Comparison of ENCODE assay signal across 24 mouse cellular contexts in the genomic region with DNA sequence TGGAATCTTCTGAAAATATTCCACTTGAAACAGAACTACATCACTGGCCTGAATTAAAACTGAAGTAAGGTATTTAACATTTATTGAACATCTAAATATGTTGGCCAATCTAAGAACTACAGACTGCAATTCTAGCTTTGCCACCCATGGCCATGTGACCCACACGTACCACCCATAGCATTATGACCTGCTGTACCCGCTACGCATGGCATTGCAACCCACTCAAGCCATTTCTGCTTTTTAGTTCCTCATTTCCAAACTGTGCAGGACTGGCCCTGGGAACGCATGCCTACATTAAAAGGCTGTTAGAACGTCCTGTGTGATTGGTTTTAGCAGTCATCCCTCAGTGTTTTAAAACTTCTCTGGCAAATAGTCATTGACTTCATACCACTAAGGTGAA. TPM values are rescaled to one million over a fixed set of nuclear protein-coding genes. Genes with fewer than 3 reads are reported as not detected.
DNase-seq lines count a peak whose midpoint lies in the region; ATAC-seq and TF ChIP-seq lines count a peak whose summit lies in the region.
"Had no signal": no experiment of that assay in that cellular context is flagged by ENCODE, and none has a peak within 500 bp of the region (broad histone marks: within the 10 kb centered on the region; RNA-seq: fewer than 3 reads in every experiment).

No protein-coding gene starts in this region.

- H3K4me1 ChIP-seq in liver, adult 2 months (ENCODE audit: control insufficient read depth, insufficient read depth, low read length) = no peaks in the 10 kb centered on the region
- H3K4me1 ChIP-seq in liver, embryonic 11.5 days (replicated peaks; ENCODE audit: control insufficient read depth, insufficient read depth, low read length) = no peaks in the 10 kb centered on the region
- H3K4me1 ChIP-seq in bone marrow macrophage, adult 2 months (ENCODE audit: control insufficient read depth, insufficient read depth, low read length) = peaks cover 14% of the 10 kb centered on the region
- no peaks in the 10 kb centered on the region for H3K4me1 ChIP-seq in midbrain, embryonic 15.5 days
- H3K4me1 ChIP-seq: heart, embryonic 15.5 days; hindbrain, embryonic 12.5 days; limb, embryonic 13.5 days; midbrain, embryonic 12.5 days had no signal

- no peak overlapping the region for H3K4me2 ChIP-seq in liver, embryonic 11.5 days
- H3K4me2 ChIP-seq in midbrain, embryonic 15.5 days = no peak overlapping the region
- H3K4me2 ChIP-seq: heart, embryonic 15.5 days; hindbrain, embryonic 12.5 days; limb, embryonic 13.5 days; midbrain, embryonic 12.5 days had no signal

- TF ChIP-seq CTCF in liver, adult 2 months (IDR thresholded peaks at IDR 0.05; ENCODE audit: low read depth, low read length) = no peak
- no peak for TF ChIP-seq CTCF in bone marrow macrophage, adult 2 months (IDR thresholded peaks at IDR 0.05; ENCODE audit: low read depth, low read length)

- H3K36me3 ChIP-seq in liver, adult 2 months (ENCODE audit: control insufficient read depth, insufficient read depth, low read length) = no peaks in the 10 kb centered on the region
- H3K36me3 ChIP-seq in liver, embryonic 11.5 days (ENCODE audit: control insufficient read depth, insufficient read depth, low read length) = peaks cover 27% of the 10 kb centered on the region; the same call in 1 of the 2 replicates
- peaks cover 61% of the 10 kb centered on the region for H3K36me3 ChIP-seq in midbrain, embryonic 15.5 days (replicated peaks)

- H3K4me3 ChIP-seq in liver, adult 2 months (ENCODE audit: insufficient read depth, low read depth, low read length) = no peak overlapping the region
- H3K4me3 ChIP-seq in liver, embryonic 11.5 days (ENCODE audit: low read depth, low read length) = no peak overlapping the region
- H3K4me3 ChIP-seq in bone marrow macrophage, adult 2 months (ENCODE audit: insufficient read depth, low read length) = no peak overlapping the region
- H3K4me3 ChIP-seq in midbrain, embryonic 15.5 days = no peak overlapping the region
- H3K4me3 ChIP-seq: erythroblast, embryonic 14.5 days; heart, embryonic 15.5 days; hindbrain, embryonic 12.5 days; limb, embryonic 13.5 days; midbrain, embryonic 12.5 days had no signal

- no peaks in the 10 kb centered on the region for H3K9me3 ChIP-seq in liver, embryonic 11.5 days (ENCODE audit: control insufficient read depth, low read length)
- no peaks in the 10 kb centered on the region for H3K9me3 ChIP-seq in midbrain, embryonic 15.5 days
- H3K9me3 ChIP-seq: heart, embryonic 15.5 days; hindbrain, embryonic 12.5 days; limb, embryonic 13.5 days; midbrain, embryonic 12.5 days had no signal

- no peaks in the 10 kb centered on the region for H3K79me2 ChIP-seq in liver, adult 2 months (ENCODE audit: control insufficient read depth, insufficient read depth, low read length)

- 91% methylated on average over 5 of the region's 5 CpGs for WGBS in liver, adult 2 months
- WGBS in liver, embryonic 11.5 days = 81% methylated on average over 5 of the region's 5 CpGs
- WGBS in midbrain, embryonic 15.5 days = 97% methylated on average over 5 of the region's 5 CpGs

- H3K9ac ChIP-seq in liver, adult 2 months (ENCODE audit: low read depth, low read length) = no peak overlapping the region
- no peak overlapping the region for H3K9ac ChIP-seq in liver, embryonic 11.5 days (ENCODE audit: low read depth, low read length)
- no peak overlapping the region for H3K9ac ChIP-seq in midbrain, embryonic 15.5 days
- H3K9ac ChIP-seq: heart, embryonic 15.5 days; hindbrain, embryonic 12.5 days; limb, embryonic 13.5 days; midbrain, embryonic 12.5 days had no signal

- no peak for ATAC-seq in liver, embryonic 11.5 days (replicated peaks; ENCODE audit: low FRiP score)
- peak; percentile 90 for ATAC-seq in megakaryocyte progenitor cell, adult 5-6 weeks (replicated peaks; ENCODE audit: poor library complexity)
- ATAC-seq in midbrain, embryonic 15.5 days (replicated peaks) = no peak
- ATAC-seq: forebrain, embryonic 16.5 days; inflammation-experienced regulatory T-cells, adult 6 months had no signal

- H3K27me3 ChIP-seq in liver, adult 2 months (ENCODE audit: control insufficient read depth, insufficient read depth, low read length) = no peaks in the 10 kb centered on the region
- no peaks in the 10 kb centered on the region for H3K27me3 ChIP-seq in liver, embryonic 11.5 days (replicated peaks; ENCODE audit: control insufficient read depth, insufficient read depth, low read length)
- H3K27me3 ChIP-seq in midbrain, embryonic 15.5 days (replicated peaks) = no peaks in the 10 kb centered on the region
- H3K27me3 ChIP-seq: heart, embryonic 15.5 days; hindbrain, embryonic 12.5 days; limb, embryonic 13.5 days; midbrain, embryonic 12.5 days had no signal

- H3K27ac ChIP-seq in liver, adult 2 months (replicated peaks; ENCODE audit: insufficient read depth, low read depth, low read length) = no peak overlapping the region
- H3K27ac ChIP-seq in liver, embryonic 11.5 days (ENCODE audit: low read depth, low read length) = no peak overlapping the region
- peak overlapping the region; percentile 60 for H3K27ac ChIP-seq in bone marrow macrophage, adult 2 months (ENCODE audit: insufficient read depth, low read depth, low read length)
- no peak overlapping the region for H3K27ac ChIP-seq in midbrain, embryonic 15.5 days
- H3K27ac ChIP-seq: heart, embryonic 15.5 days; hindbrain, embryonic 12.5 days; limb, embryonic 13.5 days; midbrain, embryonic 12.5 days had no signal

- no peak for TF ChIP-seq POLR2A in liver, adult 2 months (IDR thresholded peaks at IDR 0.05; ENCODE audit: extremely low read depth, insufficient read depth, low read length)
- no peak for TF ChIP-seq POLR2A in bone marrow macrophage, adult 2 months (IDR thresholded peaks at IDR 0.05; ENCODE audit: borderline replicate concordance, low read depth, low read length)

- peak; percentile 16 for DNase-seq in liver, adult 2 months (ENCODE audit: extremely low read depth, low read depth, low spot score)
- no peak for DNase-seq in liver, embryonic 11.5 days (ENCODE audit: low spot score)
- peak; percentile 47 for DNase-seq in 416B (ENCODE audit: low read depth)
- no peak for DNase-seq in cerebellum, postnatal 14 days
- DNase-seq: adrenal gland, postnatal 36 days; cerebellum, postnatal 25 days; kidney, adult 8-10 months; kidney, postnatal 25 days; spleen, adult 18-20 months; thymus, postnatal 36 days had no signal

RNA-seq across cellular contexts. Expression of a gene that starts 32.6 kb away (rescaled TPM):
- 0.13 TPM in 1 of 2 replicates, not detected in the other for total RNA-seq in liver, adult 2 months (2014; rRNA removed)
- 0.07 TPM in 1 of 2 replicates, not detected in the other for polyA plus RNA-seq in liver, adult 2 months (2012; rRNA removed)
- polyA plus RNA-seq in liver, embryonic 11.5 days (2014; fragmentation: Nextera tagmentation; extraction: Ambion mirVana) = not detected in 2 replicates
- polyA plus RNA-seq in bone marrow macrophage, adult 2 months (2012; ENCODE audit: insufficient read depth, insufficient read length, missing spikeins) = 0.47 TPM in 1 of 2 replicates, not detected in the other
- total RNA-seq in megakaryocyte progenitor cell, adult 5-6 weeks (2015) = 0.05 and 0.78 TPM in 2 replicates
- not detected in 2 replicates for total RNA-seq in megakaryocyte progenitor cell, adult 5-6 weeks (2017)
- polyA plus RNA-seq in midbrain, embryonic 15.5 days (2015; fragmentation: Nextera tagmentation; extraction: Ambion mirVana) = not detected in 2 replicates
- total RNA-seq: layer of hippocampus, postnatal 10 days; left cerebral cortex, postnatal 10 days had no signal
- polyA plus RNA-seq: embryonic facial prominence, embryonic 11.5 days; erythroblast, embryonic 14.5 days; forebrain, embryonic 16.5 days; heart, embryonic 15.5 days; hindbrain, embryonic 12.5 days; inflammation-experienced regulatory T-cells, adult 6 months; limb, embryonic 13.5 days; lung, embryonic 16.5 days; midbrain, embryonic 12.5 days had no signal

RNA-seq across cellular contexts. Expression of a gene that starts 55.6 kb away (rescaled TPM):
- 35.6 and 36.3 TPM in 2 replicates for total RNA-seq in liver, adult 2 months (2014; rRNA removed)
- polyA plus RNA-seq in liver, adult 2 months (2012; rRNA removed) = 36.8 and 42.4 TPM in 2 replicates
- 87.6 and 89.4 TPM in 2 replicates for polyA plus RNA-seq in liver, embryonic 11.5 days (2014; fragmentation: Nextera tagmentation; extraction: Ambion mirVana)
- polyA plus RNA-seq in bone marrow macrophage, adult 2 months (2012; ENCODE audit: insufficient read depth, insufficient read length, missing spikeins) = 44.4 and 47.9 TPM in 2 replicates
- 161 and 168 TPM in 2 replicates for total RNA-seq in megakaryocyte progenitor cell, adult 5-6 weeks (2015)
- total RNA-seq in megakaryocyte progenitor cell, adult 5-6 weeks (2017) = 264 and 277 TPM in 2 replicates
- polyA plus RNA-seq in midbrain, embryonic 15.5 days (2015; fragmentation: Nextera tagmentation; extraction: Ambion mirVana) = 66.0 and 66.9 TPM in 2 replicates

Comparison
In these comparisons a context has a peak if more than half of its experiments do, and no peak if none do; other contexts are left out.
1. DNase-seq: peak in liver, adult 2 months (single experiment) and 416B (single experiment); none in liver, embryonic 11.5 days (single experiment) and cerebellum, postnatal 14 days (0 of 2).